Mouse (Mus musculus) bone marrow, adult 2 months (tissue): Measurements from ENCODE around the gene Ube2u. TPM values are rescaled to one million over a fixed set of nuclear protein-coding genes. Genes with fewer than 3 reads are reported as not detected.

Experiments used
- H3K27ac ChIP-seq: fragments of 200-500 bp; 2 replicates; pipeline ENCODE4 v1.5.1; 2012; ENCODE audit warnings: low read depth, mild to moderate bottlenecking, control low read depth, inconsistent platforms, low read length; ENCODE audit not compliant: control insufficient read depth, poor library complexity, insufficient read depth
- H3K4me1 ChIP-seq: fragments of 200-500 bp; 2 replicates; pipeline ENCODE4 v1.6.1; 2011; ENCODE audit warnings: low read length; ENCODE audit not compliant: control insufficient read depth, insufficient read depth
- H3K4me3 ChIP-seq: fragments of 200-500 bp; replicated peaks from 2 replicates; pipeline ENCODE3; 2011; ENCODE audit warnings: mild to moderate bottlenecking, low read depth, low read length, control low read depth; ENCODE audit not compliant: control insufficient read depth
- CTCF ChIP-seq: fragments of 200-500 bp; IDR thresholded peaks from 2 replicates; pipeline ENCODE4 v1.5.1; 2011; ENCODE audit warnings: low read length, control low read depth; ENCODE audit not compliant: control insufficient read depth, insufficient read depth
- POLR2A ChIP-seq: fragments of 200-500 bp; IDR thresholded peaks from 2 replicates; pipeline ENCODE4 v1.6.1; 2011; ENCODE audit warnings: low read depth, mild to moderate bottlenecking, control low read depth, low read length, borderline replicate concordance; ENCODE audit not compliant: control insufficient read depth
- WGBS: fragments of 180-500 bp; shearing (Covaris S2); methylation state at CpG from one replicate; pipeline ENCODE4 v1.1.7; 2018; 5-methylcytosine and 5-hydroxymethylcytosine counted together
- polyA plus RNA-seq: library from polyadenylated mRNA; stranded (reverse); fragments of >200 nt; gene quantifications from 2 replicates; pipeline ENCODE4 v1.2.4, GENCODE M21; 2011; ENCODE audit warnings: low replicate concordance; ENCODE audit not compliant: missing spikeins, insufficient read depth, insufficient read length

Ube2u gene
- polyA plus RNA-seq, 1 experiment = not detected

DNA sequence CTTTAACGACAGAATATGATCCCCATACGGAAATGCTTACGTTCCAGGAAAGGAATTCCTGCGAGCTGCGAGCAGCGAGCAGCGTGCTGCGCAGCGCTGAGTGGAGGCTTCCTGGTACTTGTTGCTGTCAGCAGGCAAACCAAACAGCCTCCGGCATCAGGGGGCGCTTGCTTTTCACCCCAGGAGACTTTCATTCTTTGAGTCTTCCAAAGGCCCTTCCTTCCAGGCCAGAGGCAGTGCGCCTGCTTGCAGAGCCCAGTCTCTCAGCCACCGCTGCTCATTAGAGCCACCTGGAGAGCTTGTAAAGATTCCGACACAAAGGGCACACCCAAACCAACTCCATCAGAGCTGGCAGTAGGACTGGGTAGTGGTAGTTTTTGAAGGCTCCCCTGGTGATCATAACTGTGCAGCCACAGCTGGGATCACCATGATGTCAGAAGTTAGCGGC is 48.9 kb downstream of the Ube2u start:
- Histone ChIP-seq H3K4me1 (no peaks in the 10 kb centered on the region), H3K4me3 (no peak overlapping the region), H3K27ac (no peak overlapping the region)
- 14% methylated on average over 15 of the region's 15 CpGs for WGBS
- TF ChIP-seq POLR2A (no peak), CTCF (no peak)

DNA sequence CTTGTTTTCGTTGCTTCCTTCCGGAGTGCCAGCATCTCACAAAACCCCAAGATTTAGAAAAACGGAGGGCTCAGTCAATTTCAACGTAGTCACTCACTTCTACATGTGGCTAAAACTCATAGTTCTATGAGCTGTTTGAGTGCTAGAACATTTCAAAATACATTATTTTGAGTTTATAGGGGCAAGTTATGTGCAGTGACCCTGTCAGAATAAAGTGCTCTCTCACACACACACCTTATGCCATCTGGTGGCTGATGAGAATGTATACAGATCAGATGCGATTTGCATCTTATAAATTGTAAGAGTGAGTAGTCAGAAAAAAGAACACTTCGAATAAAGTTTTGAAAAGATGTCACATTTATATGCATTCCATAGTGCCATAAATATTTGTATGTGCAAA is 55.0 kb downstream of the Ube2u start:
- WGBS = 65% methylated on average over 6 of the region's 6 CpGs
- no peak overlapping the region for H3K27ac ChIP-seq
- H3K4me1 ChIP-seq = no peaks in the 10 kb centered on the region
- H3K4me3 ChIP-seq = no peak overlapping the region
- TF ChIP-seq POLR2A (no peak), CTCF (no peak)

DNA sequence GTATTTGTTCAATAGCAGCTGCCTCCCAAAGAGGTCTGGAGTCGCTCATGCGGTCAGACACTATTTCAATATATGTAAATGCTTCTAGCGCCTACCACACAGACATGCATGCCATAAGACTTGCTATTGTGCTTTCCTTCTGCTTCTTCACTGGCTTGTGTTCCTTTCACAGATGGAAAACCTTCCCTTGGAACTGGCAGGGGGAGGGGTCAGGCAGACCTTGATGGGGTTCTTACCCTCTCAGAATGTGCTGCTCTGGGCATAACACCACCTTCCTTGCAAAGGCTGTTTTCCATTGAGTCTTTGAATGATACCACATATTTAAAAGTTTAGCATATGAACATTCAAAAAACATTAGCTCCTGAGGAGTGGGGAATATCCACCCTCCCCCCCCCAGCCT is 56.3 kb downstream of the Ube2u start:
- H3K27ac ChIP-seq = no peak overlapping the region
- H3K4me3 ChIP-seq = no peak overlapping the region
- no peaks in the 10 kb centered on the region for H3K4me1 ChIP-seq
- TF ChIP-seq CTCF (no peak), POLR2A (no peak)
- 79% methylated on average over 3 of the region's 3 CpGs for WGBS

DNA sequence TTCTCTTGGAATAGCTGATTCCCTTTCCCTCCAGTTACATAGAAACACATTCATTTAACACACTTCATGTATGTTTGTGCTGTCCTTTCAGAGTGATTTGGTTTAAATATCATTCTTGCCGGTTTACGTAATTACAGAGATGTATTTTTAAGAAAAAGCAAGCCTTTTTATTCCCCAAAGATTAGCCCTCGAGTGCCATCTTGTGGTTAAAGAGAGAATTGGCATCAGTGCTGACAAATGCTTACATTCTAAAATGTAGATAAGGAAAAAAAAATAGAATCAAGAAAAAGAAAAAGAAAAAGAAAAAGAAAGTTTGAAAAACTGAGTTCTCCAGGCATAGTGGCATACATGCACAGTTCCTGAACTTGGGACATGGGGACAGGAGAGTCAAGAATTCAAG is 59.2 kb downstream of the Ube2u start:
- Histone ChIP-seq H3K27ac (no peak overlapping the region), H3K4me3 (no peak overlapping the region), H3K4me1 (no peaks in the 10 kb centered on the region)
- 2% methylated on average over 3 of the region's 3 CpGs for WGBS
- TF ChIP-seq POLR2A = no peak
- no peak for TF ChIP-seq CTCF

DNA sequence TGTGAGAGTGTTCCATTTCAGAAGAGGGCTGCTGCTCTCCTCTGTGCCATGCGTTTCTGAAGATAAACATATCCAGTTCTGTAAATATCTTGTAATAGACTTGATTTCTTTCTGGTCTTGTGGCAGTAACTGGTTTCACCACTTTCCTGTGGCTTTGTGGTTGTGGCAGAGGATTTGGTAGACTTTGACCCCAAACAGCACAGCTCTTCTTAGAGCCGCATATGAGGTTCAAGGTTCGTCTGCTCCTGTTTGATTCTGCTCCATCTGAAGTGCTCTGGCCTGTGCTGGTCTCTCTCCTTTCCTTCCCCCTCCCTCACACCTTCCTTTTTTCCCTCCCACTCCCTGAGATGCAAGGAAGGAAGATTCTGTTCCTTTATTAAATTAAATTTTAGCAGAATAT is 60.8 kb downstream of the Ube2u start:
- 9% methylated on average over 3 of the region's 3 CpGs for WGBS
- Histone ChIP-seq H3K4me1 (no peaks in the 10 kb centered on the region), H3K4me3 (no peak overlapping the region), H3K27ac (no peak overlapping the region)
- no peak for TF ChIP-seq POLR2A
- TF ChIP-seq CTCF = no peak

DNA sequence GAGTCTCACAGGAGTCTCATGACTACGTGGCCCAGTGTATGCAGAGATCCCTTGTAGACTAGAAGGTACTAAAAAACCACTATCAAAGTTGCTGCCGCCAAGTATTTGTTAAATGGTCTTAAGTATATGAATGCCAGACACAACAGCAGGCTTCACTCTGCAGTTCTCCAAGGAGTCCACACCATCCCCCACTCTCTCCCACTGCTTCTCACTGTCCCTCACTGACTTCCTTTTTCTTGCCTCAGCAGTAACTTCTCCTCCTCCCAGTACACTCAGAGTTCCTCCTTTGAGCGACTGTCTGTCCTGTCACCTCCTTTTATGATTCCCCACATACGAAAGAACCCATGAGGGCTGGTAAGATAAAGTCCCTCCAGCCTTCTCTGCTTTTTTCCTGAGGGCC is 69.3 kb downstream of the Ube2u start:
- no peak for TF ChIP-seq CTCF
- WGBS = 27% methylated on average over 4 of the region's 4 CpGs
- Histone ChIP-seq H3K4me1 (no peaks in the 10 kb centered on the region), H3K4me3 (no peak overlapping the region), H3K27ac (no peak overlapping the region)

DNA sequence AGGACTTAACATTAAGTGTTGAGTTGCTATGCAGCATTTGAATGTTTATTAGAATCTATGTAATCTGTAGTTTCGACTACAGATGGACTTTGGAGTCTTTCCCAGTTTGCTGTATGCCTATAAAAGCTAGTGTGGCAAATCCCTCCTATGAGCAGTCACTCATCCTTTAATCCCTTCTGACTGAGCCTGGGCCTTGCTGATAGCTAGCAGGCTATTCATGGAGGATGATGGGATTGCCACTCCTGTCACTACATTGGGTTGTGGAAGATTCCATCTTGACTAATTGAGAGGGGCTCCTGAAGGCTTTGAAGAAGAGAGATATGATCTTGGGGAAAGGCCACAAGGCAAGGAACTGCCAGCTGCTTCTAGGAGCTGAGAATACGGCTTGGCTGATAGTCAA is 74.6 kb downstream of the Ube2u start:
- no peak overlapping the region for H3K4me3 ChIP-seq
- WGBS = 76% methylated on average over 2 of the region's 2 CpGs
- no peaks in the 10 kb centered on the region for H3K4me1 ChIP-seq
- TF ChIP-seq POLR2A (no peak), CTCF (no peak)
- no peak overlapping the region for H3K27ac ChIP-seq

DNA sequence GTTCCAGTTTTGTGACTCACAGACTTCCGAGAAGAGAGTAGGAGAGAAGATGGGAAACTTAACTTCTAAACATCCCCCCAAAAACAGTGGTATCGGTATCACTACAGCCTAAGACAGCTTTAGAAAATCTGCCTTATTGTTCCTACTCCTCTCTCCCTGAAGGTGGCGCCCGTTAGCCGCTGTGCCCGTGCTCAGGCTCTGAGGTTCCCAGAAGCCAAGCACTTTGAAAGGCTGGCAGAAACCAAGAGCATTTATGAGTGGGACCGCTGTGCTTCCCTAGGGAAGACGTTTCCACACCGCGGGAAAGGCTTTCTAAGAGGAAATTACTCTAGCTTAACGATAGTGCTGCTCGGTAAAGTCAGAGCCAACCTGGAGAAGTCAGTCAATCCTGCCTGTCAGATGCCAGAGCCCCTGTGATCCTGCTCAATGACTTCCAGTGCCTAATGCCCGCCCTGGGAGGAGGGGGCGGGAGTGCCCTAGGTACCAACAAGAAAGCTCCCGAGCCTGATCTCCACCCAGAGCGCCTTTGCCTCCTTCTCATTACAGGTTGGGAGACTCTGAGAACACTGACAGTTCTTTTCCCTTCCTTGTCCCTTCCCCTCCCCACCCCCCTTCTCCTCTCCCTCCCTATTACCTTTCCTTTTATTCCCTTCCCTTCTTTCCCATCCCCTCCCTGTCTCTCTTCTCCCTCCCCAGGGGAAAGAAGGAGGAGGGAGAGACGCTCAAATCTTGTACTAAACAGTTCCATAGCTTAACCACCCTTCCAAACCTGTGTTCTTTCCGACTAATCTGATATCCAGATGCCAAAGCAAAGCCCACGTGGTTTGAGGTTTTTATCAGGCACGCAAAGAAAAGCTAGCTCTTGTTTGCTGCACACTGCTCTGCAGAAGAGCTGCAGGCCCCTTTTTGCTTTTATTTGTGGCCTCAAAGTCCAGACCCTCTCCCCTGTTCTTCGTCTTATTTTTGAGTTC is 109.9 kb downstream of the Ube2u start:
- WGBS = 11% methylated on average over 21 of the region's 21 CpGs
- Histone ChIP-seq H3K4me1 (no peaks in the 10 kb centered on the region), H3K27ac (no peak overlapping the region), H3K4me3 (no peak overlapping the region)
- no peak for TF ChIP-seq POLR2A
- TF ChIP-seq CTCF = peak; percentile 32; the same call in 1 of the 2 replicates
